Mouse (Mus musculus) limb, embryonic 15.5 days (tissue): Measurements from ENCODE around the gene Gtse1. TPM values are rescaled to one million over a fixed set of nuclear protein-coding genes. Genes with fewer than 3 reads are reported as not detected.

ENCODE experiments used
- ATAC-seq: fragments of 200-750 bp; cut with Nextera tagmentation; 2 replicates; pipeline ENCODE4 v1.8.0; 2017; ENCODE audit warnings: low read depth, moderate TSS enrichment; ENCODE audit not compliant: insufficient number of reproducible peaks, low FRiP score, low TSS enrichment
- H3K27ac ChIP-seq: fragments of 300-500 bp; sonication (generic); 2 replicates; pipeline ENCODE4 v1.5.1; 2015; ENCODE audit warnings: moderate library complexity, mild to moderate bottlenecking, inconsistent platforms
- H3K27me3 ChIP-seq: fragments of 300-500 bp; sonication (generic); 2 replicates; pipeline ENCODE4 v1.6.1; 2015; ENCODE audit warnings: inconsistent platforms
- H3K36me3 ChIP-seq: fragments of 300-500 bp; sonication (generic); 2 replicates; pipeline ENCODE4 v1.6.1; 2015; ENCODE audit warnings: inconsistent platforms
- H3K4me1 ChIP-seq: fragments of 300-500 bp; sonication (generic); 2 replicates; pipeline ENCODE4 v1.6.1; 2015; ENCODE audit warnings: inconsistent platforms
- H3K4me2 ChIP-seq: fragments of 300-500 bp; sonication (generic); 2 replicates; pipeline ENCODE4 v1.6.1; 2015; ENCODE audit warnings: mild to moderate bottlenecking, inconsistent platforms
- H3K4me3 ChIP-seq: fragments of 300-500 bp; sonication (generic); 2 replicates; pipeline ENCODE4 v1.5.1; 2015; ENCODE audit warnings: mild to moderate bottlenecking, inconsistent platforms
- H3K9ac ChIP-seq: fragments of 300-500 bp; sonication (generic); 2 replicates; pipeline ENCODE4 v1.6.1; 2015; ENCODE audit warnings: inconsistent platforms
- H3K9me3 ChIP-seq: fragments of 300-500 bp; sonication (generic); 2 replicates; pipeline ENCODE4 v1.6.1; 2016; ENCODE audit warnings: inconsistent platforms
- whole genome bisulfite sequencing: fragments of 180-500 bp; shearing (Covaris S2); methylation state at CpG from one replicate; pipeline ENCODE4 v1.1.7; 2015; 5-methylcytosine and 5-hydroxymethylcytosine counted together
- polyA plus RNA-seq: library from polyadenylated mRNA; unstranded; fragments of >200 nt; fragmentation: Nextera tagmentation; extraction: Ambion mirVana; gene quantifications from 2 replicates; pipeline ENCODE4 v1.2.1, GENCODE M21; 2015

Gtse1 gene
- polyA plus RNA-seq, 1 experiment from 2014 or later: 19.5 TPM

GRCm38 (mm10) chr15:85879498-85879895 is 20.0 kb downstream of the Gtse1 start:
- H3K4me3 ChIP-seq: peak overlapping the region; percentile 87
- H3K4me1 ChIP-seq: peaks cover 7% of the 10 kb centered on the region; the same call in 1 of the 2 replicates
- H3K36me3 ChIP-seq: peaks cover 50% of the 10 kb centered on the region
- H3K4me2 ChIP-seq: peak overlapping the region; percentile 85
- H3K27ac ChIP-seq: peak overlapping the region; percentile 88
- no peaks in the 10 kb centered on the region for H3K27me3 ChIP-seq
- WGBS: under 1% methylated on average over 18 of the region's 18 CpGs
- peak overlapping the region; percentile 91 for H3K9ac ChIP-seq
- H3K9me3 ChIP-seq: no peaks in the 10 kb centered on the region
- no peak; the same call in 1 of the 2 replicates for ATAC-seq

GRCm38 (mm10) chr15:85885606-85886005 is 26.1 kb downstream of the Gtse1 start:
- WGBS: 87% methylated on average over 5 of the region's 5 CpGs
- Histone ChIP-seq H3K4me1 (no peaks in the 10 kb centered on the region), H3K4me2 (no peak overlapping the region), H3K9me3 (no peaks in the 10 kb centered on the region), H3K4me3 (no peak overlapping the region), H3K27me3 (no peaks in the 10 kb centered on the region), H3K9ac (no peak overlapping the region), H3K36me3 (peaks cover 61% of the 10 kb centered on the region), H3K27ac (no peak overlapping the region)
- no peak for ATAC-seq

- H3K4me1 ChIP-seq: no peaks in the 10 kb centered on the region
- H3K27me3 ChIP-seq: no peaks in the 10 kb centered on the region
- H3K27ac ChIP-seq: no peak overlapping the region
- H3K9me3 ChIP-seq: no peaks in the 10 kb centered on the region
- 92% methylated on average over 4 of the region's 4 CpGs for WGBS
- ATAC-seq: no peak
- H3K4me3 ChIP-seq: no peak overlapping the region
- no peak overlapping the region for H3K9ac ChIP-seq
- H3K4me2 ChIP-seq: no peak overlapping the region
- H3K36me3 ChIP-seq: peaks cover 73% of the 10 kb centered on the region
Measured at GRCm38 (mm10) chr15:85889235-85889634, 29.7 kb downstream of the Gtse1 start.

- Histone ChIP-seq H3K4me3 (no peak overlapping the region), H3K9me3 (no peaks in the 10 kb centered on the region), H3K27me3 (no peaks in the 10 kb centered on the region), H3K36me3 (peaks cover 81% of the 10 kb centered on the region), H3K27ac (no peak overlapping the region), H3K4me1 (no peaks in the 10 kb centered on the region), H3K4me2 (no peak overlapping the region), H3K9ac (no peak overlapping the region)
- 78% methylated on average over 10 of the region's 10 CpGs for WGBS
- ATAC-seq: no peak
Measured at GRCm38 (mm10) chr15:85891971-85892370, 32.4 kb downstream of the Gtse1 start.

GRCm38 (mm10) chr15:85892498-85893118 is 33.1 kb downstream of the Gtse1 start:
- Histone ChIP-seq H3K27ac (no peak overlapping the region), H3K9me3 (no peaks in the 10 kb centered on the region), H3K9ac (no peak overlapping the region), H3K4me3 (no peak overlapping the region), H3K4me1 (no peaks in the 10 kb centered on the region), H3K4me2 (no peak overlapping the region), H3K27me3 (no peaks in the 10 kb centered on the region), H3K36me3 (peaks cover 88% of the 10 kb centered on the region)
- WGBS: 74% methylated on average over 13 of the region's 13 CpGs
- no peak for ATAC-seq

GRCm38 (mm10) chr15:85893871-85894270 is 34.3 kb downstream of the Gtse1 start:
- no peak overlapping the region for H3K4me3 ChIP-seq
- no peak overlapping the region for H3K9ac ChIP-seq
- no peaks in the 10 kb centered on the region for H3K4me1 ChIP-seq
- H3K4me2 ChIP-seq: no peak overlapping the region
- no peaks in the 10 kb centered on the region for H3K9me3 ChIP-seq
- ATAC-seq: no peak
- peaks cover 92% of the 10 kb centered on the region for H3K36me3 ChIP-seq
- 86% methylated on average over 7 of the region's 7 CpGs for WGBS
- no peak overlapping the region for H3K27ac ChIP-seq
- H3K27me3 ChIP-seq: no peaks in the 10 kb centered on the region

- Histone ChIP-seq H3K27me3 (no peaks in the 10 kb centered on the region), H3K4me2 (no peak overlapping the region), H3K4me1 (no peaks in the 10 kb centered on the region), H3K36me3 (peaks cover 93% of the 10 kb centered on the region), H3K9ac (no peak overlapping the region), H3K4me3 (no peak overlapping the region), H3K9me3 (no peaks in the 10 kb centered on the region), H3K27ac (no peak overlapping the region)
- WGBS: 13% methylated on average over 8 of the region's 8 CpGs
- ATAC-seq: no peak
Measured at GRCm38 (mm10) chr15:85896284-85896683, 36.7 kb downstream of the Gtse1 start.

GRCm38 (mm10) chr15:85897113-85897512 is 37.6 kb downstream of the Gtse1 start:
- Histone ChIP-seq H3K36me3 (peaks cover 89% of the 10 kb centered on the region), H3K4me3 (no peak overlapping the region), H3K4me2 (no peak overlapping the region), H3K4me1 (no peaks in the 10 kb centered on the region), H3K9ac (no peak overlapping the region), H3K27me3 (no peaks in the 10 kb centered on the region), H3K27ac (no peak overlapping the region), H3K9me3 (no peaks in the 10 kb centered on the region)
- no peak for ATAC-seq
- WGBS: 85% methylated on average over 10 of the region's 10 CpGs

GRCm38 (mm10) chr15:85899396-85899795 is 39.9 kb downstream of the Gtse1 start:
- Histone ChIP-seq H3K4me2 (no peak overlapping the region), H3K27me3 (no peaks in the 10 kb centered on the region), H3K4me1 (no peaks in the 10 kb centered on the region), H3K36me3 (peaks cover 70% of the 10 kb centered on the region), H3K27ac (no peak overlapping the region), H3K4me3 (no peak overlapping the region), H3K9ac (no peak overlapping the region), H3K9me3 (no peaks in the 10 kb centered on the region)
- 77% methylated on average over 6 of the region's 6 CpGs for WGBS
- ATAC-seq: no peak

- ATAC-seq: no peak
- peaks cover 61% of the 10 kb centered on the region for H3K36me3 ChIP-seq
Measured at GRCm38 (mm10) chr15:85900318-85900717, 40.8 kb downstream of the Gtse1 start.

GRCm38 (mm10) chr15:85900801-85901200 is 41.3 kb downstream of the Gtse1 start:
- Histone ChIP-seq H3K36me3 (peaks cover 56% of the 10 kb centered on the region), H3K4me1 (no peaks in the 10 kb centered on the region), H3K9me3 (no peaks in the 10 kb centered on the region), H3K9ac (no peak overlapping the region), H3K4me2 (no peak overlapping the region), H3K27ac (no peak overlapping the region), H3K4me3 (no peak overlapping the region), H3K27me3 (no peaks in the 10 kb centered on the region)
- no peak for ATAC-seq
- 86% methylated on average over 12 of the region's 12 CpGs for WGBS

More at GRCm38 (mm10) chr15:85900318-85900717, 40.8 kb downstream of the Gtse1 start:
- no peak overlapping the region for H3K27ac ChIP-seq
- H3K9ac ChIP-seq: no peak overlapping the region
- H3K4me2 ChIP-seq: no peak overlapping the region
- 82% methylated on average over 8 of the region's 8 CpGs for WGBS
- H3K4me3 ChIP-seq: no peak overlapping the region
- no peaks in the 10 kb centered on the region for H3K9me3 ChIP-seq
- no peaks in the 10 kb centered on the region for H3K4me1 ChIP-seq
- H3K27me3 ChIP-seq: no peaks in the 10 kb centered on the region

- no peaks in the 10 kb centered on the region for H3K9me3 ChIP-seq
- H3K9ac ChIP-seq: no peak overlapping the region
- no peak overlapping the region for H3K4me3 ChIP-seq
- ATAC-seq: no peak
- WGBS: 84% methylated on average over 10 of the region's 10 CpGs
- H3K4me1 ChIP-seq: no peaks in the 10 kb centered on the region
- H3K27me3 ChIP-seq: no peaks in the 10 kb centered on the region
- no peak overlapping the region for H3K4me2 ChIP-seq
- peaks cover 39% of the 10 kb centered on the region for H3K36me3 ChIP-seq
- no peak overlapping the region for H3K27ac ChIP-seq
Measured at GRCm38 (mm10) chr15:85902505-85902904, 43.0 kb downstream of the Gtse1 start.

- Histone ChIP-seq H3K4me2 (no peak overlapping the region), H3K4me1 (no peaks in the 10 kb centered on the region), H3K9me3 (no peaks in the 10 kb centered on the region), H3K4me3 (no peak overlapping the region), H3K36me3 (peaks cover 29% of the 10 kb centered on the region), H3K27me3 (no peaks in the 10 kb centered on the region), H3K27ac (no peak overlapping the region), H3K9ac (no peak overlapping the region)
- WGBS: 68% methylated on average over 8 of the region's 8 CpGs
- no peak for ATAC-seq
Measured at GRCm38 (mm10) chr15:85903826-85904225, 44.3 kb downstream of the Gtse1 start.
